Mouse (Mus musculus) telencephalon, adult 2 months (tissue): Measurements from ENCODE around the gene Rtn4r.

Experiments used
- DNase-seq: peaks from one replicate; pipeline ENCODE4 v3.0.0-alpha.2; 2011; ENCODE audit warnings: low read depth, low spot score

Gene Rtn4r

GRCm38 (mm10) chr16:18154521-18155171 is 27.2 kb downstream of the Rtn4r start:
- DNase-seq = peak; percentile 93

GRCm38 (mm10) chr16:18156579-18157350 is 29.3 kb downstream of the Rtn4r start:
- no peak for DNase-seq

GRCm38 (mm10) chr16:18159255-18159654 is 31.8 kb downstream of the Rtn4r start:
- DNase-seq = no peak

- DNase-seq = no peak
These were observed 32.3 kb downstream of the Rtn4r start for GRCm38 (mm10) chr16:18159778-18160177.

GRCm38 (mm10) chr16:18160514-18160913 is 33.1 kb downstream of the Rtn4r start:
- no peak for DNase-seq

GRCm38 (mm10) chr16:18161190-18161589 is 33.7 kb downstream of the Rtn4r start:
- no peak for DNase-seq

- DNase-seq = no peak
These were observed 37.3 kb downstream of the Rtn4r start for GRCm38 (mm10) chr16:18164642-18165238.

GRCm38 (mm10) chr16:18166613-18167190 is 39.3 kb downstream of the Rtn4r start:
- DNase-seq = no peak

- DNase-seq = no peak
These were observed 41.7 kb downstream of the Rtn4r start for GRCm38 (mm10) chr16:18169156-18169555.

GRCm38 (mm10) chr16:18169776-18170175 is 42.3 kb downstream of the Rtn4r start:
- DNase-seq = no peak

- no peak for DNase-seq
These were observed 44.9 kb downstream of the Rtn4r start for GRCm38 (mm10) chr16:18172266-18172855.

GRCm38 (mm10) chr16:18173231-18173630 is 45.8 kb downstream of the Rtn4r start:
- peak; percentile 90 for DNase-seq

- peak; percentile 83 for DNase-seq
These were observed 46.3 kb downstream of the Rtn4r start for GRCm38 (mm10) chr16:18173788-18174187.

GRCm38 (mm10) chr16:18175817-18176541 is 48.5 kb downstream of the Rtn4r start:
- DNase-seq = no peak

GRCm38 (mm10) chr16:18176758-18177157 is 49.3 kb downstream of the Rtn4r start:
- no peak for DNase-seq

GRCm38 (mm10) chr16:18179591-18179990 is 52.1 kb downstream of the Rtn4r start:
- DNase-seq = no peak

- no peak for DNase-seq
These were observed 54.0 kb downstream of the Rtn4r start for GRCm38 (mm10) chr16:18181398-18181797.

GRCm38 (mm10) chr16:18182766-18183165 is 55.3 kb downstream of the Rtn4r start:
- no peak for DNase-seq

GRCm38 (mm10) chr16:18185715-18186449 is 58.4 kb downstream of the Rtn4r start:
- DNase-seq = no peak

- no peak for DNase-seq
These were observed 59.4 kb downstream of the Rtn4r start for GRCm38 (mm10) chr16:18186798-18187197.

- DNase-seq = no peak
These were observed 59.8 kb downstream of the Rtn4r start for GRCm38 (mm10) chr16:18187221-18187620.
